Comparison of ENCODE assay signal across 8 mouse cellular contexts in the genomic region with DNA sequence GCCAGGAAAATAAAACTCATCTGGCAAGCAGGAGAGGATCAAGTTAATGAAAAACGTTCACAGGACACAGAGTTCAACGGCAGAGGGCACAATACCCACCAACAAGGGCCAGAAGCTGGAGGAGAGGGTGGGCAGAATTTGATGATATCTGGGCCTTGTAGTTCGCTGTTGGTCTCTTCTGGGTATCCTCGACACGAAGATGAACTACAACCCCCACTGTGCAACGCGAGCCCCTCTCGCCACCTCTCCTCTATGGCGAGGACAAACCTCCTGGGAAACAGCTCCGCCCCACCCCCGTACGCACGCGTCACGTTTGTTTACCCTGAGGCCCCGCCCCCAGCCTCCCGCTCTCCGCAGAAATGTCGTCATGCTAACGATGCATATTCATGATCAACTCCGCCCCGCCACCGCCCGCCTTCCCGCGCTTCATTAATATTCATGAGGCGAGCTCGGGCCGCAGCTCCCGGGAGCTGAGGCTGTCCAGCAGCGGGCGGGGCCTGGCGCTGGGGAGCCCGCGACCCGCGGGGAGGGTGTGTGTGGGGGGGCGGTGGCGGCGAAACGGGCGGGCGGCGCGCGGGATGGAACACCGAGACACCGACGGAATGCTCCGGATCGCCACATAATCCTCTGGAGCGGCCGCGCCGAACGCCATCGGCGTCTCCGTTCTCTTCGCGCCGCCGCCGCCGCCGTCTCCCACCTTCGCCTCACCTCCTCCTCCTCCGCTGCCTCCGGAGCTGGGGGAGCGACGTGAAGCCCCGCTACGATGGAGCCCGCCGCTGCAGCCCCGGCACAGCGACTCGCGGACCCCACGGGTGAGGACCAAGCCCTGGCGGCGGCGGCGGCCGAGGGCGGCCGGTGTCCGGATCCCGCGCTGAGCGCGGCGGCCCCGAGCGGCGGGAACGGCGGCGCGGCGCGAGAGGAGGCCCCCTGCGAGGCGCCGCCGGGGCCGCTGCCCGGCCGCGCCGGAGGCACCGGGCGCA. TPM values are rescaled to one million over a fixed set of nuclear protein-coding genes. Genes with fewer than 3 reads are reported as not detected.
DNase-seq lines count a peak whose midpoint lies in the region; ATAC-seq lines count a peak whose summit lies in the region.

Gene Phlpp1, plus strand, starts transcription at position 512 of the 980 bp plus-strand sequence.

- under 1% methylated on average over 58 of the region's 113 CpGs for WGBS in forebrain, embryonic 14.5 days
- under 1% methylated on average over 75 of the region's 113 CpGs for WGBS in neural tube, embryonic 15.5 days

- peak; percentile 100 for DNase-seq in ES-CJ7 (ENCODE audit: low read depth, low spot score)
- peak; percentile 100 for DNase-seq in cerebellum, adult 11 months
- DNase-seq in forebrain, embryonic 14.5 days (ENCODE audit: low spot score): peak; percentile 100
- peak; percentile 99 for DNase-seq in heart, postnatal 14 days
- peak; percentile 100 for DNase-seq in layer of hippocampus, adult 11-12 months (ENCODE audit: low spot score)
- DNase-seq in lung, adult 18-20 months: peak; percentile 100
- DNase-seq in testis, postnatal 14 days (ENCODE audit: low spot score): peak; percentile 100

- peaks cover 13% of the 10 kb centered on the region for H3K4me1 ChIP-seq in forebrain, embryonic 14.5 days (ENCODE audit: control insufficient read depth, insufficient read depth, low read length)
- peaks cover 36% of the 10 kb centered on the region for H3K4me1 ChIP-seq in neural tube, embryonic 15.5 days

- no peaks in the 10 kb centered on the region for H3K36me3 ChIP-seq in forebrain, embryonic 14.5 days (ENCODE audit: control insufficient read depth, insufficient read depth, low read length)
- H3K36me3 ChIP-seq in neural tube, embryonic 15.5 days: no peaks in the 10 kb centered on the region

- H3K9me3 ChIP-seq in forebrain, embryonic 14.5 days (replicated peaks; ENCODE audit: control insufficient read depth, low read length): no peaks in the 10 kb centered on the region
- H3K9me3 ChIP-seq in neural tube, embryonic 15.5 days (replicated peaks): no peaks in the 10 kb centered on the region

- intact Hi-C loops in heart, postnatal 14 days (cut with DNase I): loop anchor here (2.0 to 10.0 kb wide), 6 partner anchors 27 to 223 kb away; partner anchors contain the start of gene Zcchc2

- H3K4me3 ChIP-seq in forebrain, embryonic 14.5 days (ENCODE audit: low read depth, low read length): peak within 1 kb of the TSS; percentile 95
- H3K4me3 ChIP-seq in neural tube, embryonic 15.5 days (replicated peaks): peak within 1 kb of the TSS; percentile 59

- peak; percentile 97 for ATAC-seq in forebrain, embryonic 14.5 days
- ATAC-seq in neural tube, embryonic 15.5 days (ENCODE audit: low FRiP score): peak; percentile 97

- H3K4me2 ChIP-seq in forebrain, embryonic 14.5 days (ENCODE audit: low read length): peak within 1 kb of the TSS; percentile 82
- H3K4me2 ChIP-seq in neural tube, embryonic 15.5 days: peak within 1 kb of the TSS; percentile 69

- peak within 1 kb of the TSS; percentile 94 for H3K27ac ChIP-seq in forebrain, embryonic 14.5 days (ENCODE audit: low read depth, low read length)
- peak within 1 kb of the TSS; percentile 98 for H3K27ac ChIP-seq in neural tube, embryonic 15.5 days (replicated peaks)

- no peaks in the 10 kb centered on the region for H3K27me3 ChIP-seq in forebrain, embryonic 14.5 days (replicated peaks; ENCODE audit: control insufficient read depth, insufficient read depth, low read length)
- H3K27me3 ChIP-seq in neural tube, embryonic 15.5 days (replicated peaks): no peaks in the 10 kb centered on the region

- H3K9ac ChIP-seq in forebrain, embryonic 14.5 days (ENCODE audit: low read length): peak within 1 kb of the TSS; percentile 96
- H3K9ac ChIP-seq in neural tube, embryonic 15.5 days (replicated peaks): peak within 1 kb of the TSS; percentile 73

RNA-seq across cellular contexts. Expression of gene Phlpp1, which starts in this region (rescaled TPM):
- 8.3 and 8.6 TPM in 2 replicates for polyA plus RNA-seq in forebrain, embryonic 14.5 days (2014; fragmentation: Nextera tagmentation; extraction: Ambion mirVana)
- total RNA-seq in heart, postnatal 14 days (2021): 10 to 100 TPM; 19.7 TPM
- polyA plus RNA-seq in neural tube, embryonic 15.5 days (2015; fragmentation: Nextera tagmentation; extraction: Ambion mirVana): 7.5 and 7.8 TPM in 2 replicates

Comparison
In these comparisons a context has a peak if more than half of its experiments do, and no peak if none do; other contexts are left out.
1. Peak in every context shown above with its lines: DNase-seq, ATAC-seq, H3K4me3 ChIP-seq and H3K27ac ChIP-seq.